Mouse (Mus musculus) thymus, postnatal 25 days (tissue): ENCODE data around the gene Olfr1199.

Source experiments
- DNase-seq: peaks from one replicate; pipeline ENCODE4 v3.0.0; 2022

The Olfr1199 gene

GRCm38 (mm10) chr2:88760369-88760768, at the start of gene Olfr1199:
Gene Olfr1199 (minus strand): TSS chr2:88760469.
- DNase-seq, result no peak

- DNase-seq, result no peak
These were observed 32.5 kb upstream of the Olfr1199 start, which contains the start of gene Olfr1201 for GRCm38 (mm10) chr2:88792736-88793135. Gene Olfr1201 (plus strand): TSS chr2:88793036.

- no peak for DNase-seq
These were observed 10.1 kb upstream of the Olfr1199 start, which contains the start of gene Olfr1200 for GRCm38 (mm10) chr2:88770388-88770787. Gene Olfr1200 (minus strand): TSS chr2:88770488.

GRCm38 (mm10) chr2:88751270-88751669, 9.0 kb downstream of the Olfr1199 start, which contains the start of gene Olfr1198:
Gene Olfr1198 (minus strand): TSS chr2:88751370.
- DNase-seq, result no peak

GRCm38 (mm10) chr2:88743379-88743778, 16.9 kb downstream of the Olfr1199 start:
- DNase-seq, result no peak

GRCm38 (mm10) chr2:88732266-88732665, 28.0 kb downstream of the Olfr1199 start, which contains the start of gene Olfr1197:
Gene Olfr1197 (minus strand): TSS chr2:88732366.
- no peak for DNase-seq

- DNase-seq, result no peak
These were observed 55.8 kb downstream of the Olfr1199 start, which contains the start of gene Olfr1196 for GRCm38 (mm10) chr2:88704497-88704896. Gene Olfr1196 (minus strand): TSS chr2:88704597.
